Mouse (Mus musculus): ENCODE data around the gene Gm4131.

GRCm38 (mm10) chr14:62468119-62468752 is 98.5 kb downstream of the Gm4131 start:
- no peak for TF ChIP-seq CTCF (IDR thresholded peaks at IDR 0.05; ENCODE audit: borderline replicate concordance, control insufficient read depth, extremely low read depth, insufficient read depth, low read length, poor library complexity)
- TF ChIP-seq POLR2A (IDR thresholded peaks at IDR 0.05; ENCODE audit: control insufficient read depth, extremely low read depth, insufficient read depth, low read length, poor library complexity): no peak
